9 mouse cellular contexts compared by ENCODE assay signal in the genomic region with DNA sequence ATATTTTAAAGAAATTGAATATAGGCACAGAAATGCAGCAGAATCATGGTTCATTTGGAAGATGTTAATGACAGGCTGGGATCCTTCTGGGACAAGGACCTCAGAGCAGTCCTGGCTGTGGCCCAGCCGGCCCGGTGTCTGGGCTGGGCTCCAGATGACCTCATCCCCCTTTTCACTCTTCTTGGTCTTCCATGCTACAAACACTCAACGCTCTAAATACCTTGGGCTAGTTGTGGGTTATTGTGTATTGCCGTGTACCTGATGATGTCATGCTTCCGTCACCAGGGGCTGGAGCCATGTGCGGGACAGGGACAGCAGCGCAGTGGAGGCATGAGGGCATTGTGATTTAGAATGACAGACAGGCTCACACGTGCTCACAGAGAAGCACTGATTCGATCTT. TPM values are rescaled to one million over a fixed set of nuclear protein-coding genes. Genes with fewer than 3 reads are reported as not detected.
DNase-seq lines count a peak whose midpoint lies in the region; TF ChIP-seq lines count a peak whose summit lies in the region.
"Had no signal": no experiment of that assay in that cellular context is flagged by ENCODE, and none has a peak within 500 bp of the region (broad histone marks: within the 10 kb centered on the region; RNA-seq: fewer than 3 reads in every experiment).

No protein-coding gene starts in this region.

- intact Hi-C loops in heart, postnatal 10 days (cut with DNase I): loop anchor here (2.0 to 5.0 kb wide), 2 partner anchors 86 to 138 kb away; partner anchors contain the start of gene Map4

- TF ChIP-seq POLR2A in thymus, adult 2 months (IDR thresholded peaks at IDR 0.05; ENCODE audit: control insufficient read depth, extremely low read depth, insufficient read depth, low read length, poor library complexity): no peak

- TF ChIP-seq CTCF in thymus, adult 2 months (IDR thresholded peaks at IDR 0.05; ENCODE audit: borderline replicate concordance, control insufficient read depth, extremely low read depth, insufficient read depth, low read length, poor library complexity): no peak

- H3K4me3 ChIP-seq in heart, embryonic 10.5 days: no peak overlapping the region
- no peak overlapping the region for H3K4me3 ChIP-seq in thymus, adult 2 months (ENCODE audit: control insufficient read depth, insufficient read depth, low read length)

- peaks cover 86% of the 10 kb centered on the region for H3K36me3 ChIP-seq in heart, embryonic 10.5 days
- peaks cover 74% of the 10 kb centered on the region for H3K36me3 ChIP-seq in thymus, adult 2 months (ENCODE audit: control insufficient read depth, insufficient read depth, low read length)

- no peaks in the 10 kb centered on the region for H3K27me3 ChIP-seq in heart, embryonic 10.5 days (ENCODE audit: insufficient read depth, poor library complexity, severe bottlenecking)
- H3K27me3 ChIP-seq in thymus, adult 2 months (ENCODE audit: control insufficient read depth, insufficient read depth, low read length): no peaks in the 10 kb centered on the region
- H3K27me3 ChIP-seq: CH12.LX had no signal

- H3K4me1 ChIP-seq in heart, embryonic 10.5 days: 0 out of 2 replicates have a peak, but pooled peaks cover 2% of the 10 kb centered on the region
- peaks cover 5% of the 10 kb centered on the region; the same call in 1 of the 2 replicates for H3K4me1 ChIP-seq in thymus, adult 2 months (replicated peaks; ENCODE audit: control insufficient read depth, insufficient read depth, low read length)

- H3K27ac ChIP-seq in heart, embryonic 10.5 days: no peak overlapping the region
- H3K27ac ChIP-seq in thymus, adult 2 months (ENCODE audit: control insufficient read depth, insufficient read depth, low read length): no peak overlapping the region

- DNase-seq in heart, adult 18-20 months: peak; percentile 80
- no peak for DNase-seq in heart, embryonic 10.5 days (ENCODE audit: low spot score)
- DNase-seq in MN1 (ENCODE audit: low spot score): peak; percentile 70
- DNase-seq in cerebellum, adult 8-10 months: peak; percentile 79
- DNase-seq in heart, postnatal 10 days: peak; percentile 87 to 89
- DNase-seq in urinary bladder, postnatal 4 days (ENCODE audit: low spot score in 2 of 2): no peak
- no peak for DNase-seq in thymus, adult 2 months
- DNase-seq in embryo, embryonic 10.5 days (ENCODE audit: low spot score): no peak

- no peaks in the 10 kb centered on the region for H3K9me3 ChIP-seq in heart, embryonic 10.5 days

- 76% methylated on average over 9 of the region's 9 CpGs for WGBS in heart, embryonic 10.5 days
- WGBS in thymus, adult 2 months: 95% methylated on average over 9 of the region's 9 CpGs

RNA-seq across cellular contexts. Expression of gene Smarcc1, which starts 47.1 kb away (rescaled TPM):
- 10 to 100 TPM; 22.9 to 25.5 TPM for total RNA-seq in heart, adult 18-20 months (2021)
- 105 and 119 TPM in 2 replicates for polyA plus RNA-seq in heart, embryonic 10.5 days (2016; fragmentation: Nextera tagmentation; extraction: Ambion mirVana)
- total RNA-seq in heart, postnatal 10 days (2021): 10 to 100 TPM; 42.1 to 47.5 TPM
- 43.8 and 62.1 TPM in 2 replicates for polyA plus RNA-seq in thymus, adult 2 months (2012; rRNA removed)

RNA-seq across cellular contexts. Expression of gene Dhx30, which starts 47.3 kb away (rescaled TPM):
- 10 to 100 TPM; 54.4 to 56.4 TPM for total RNA-seq in heart, adult 18-20 months (2021)
- 130 and 141 TPM in 2 replicates for polyA plus RNA-seq in heart, embryonic 10.5 days (2016; fragmentation: Nextera tagmentation; extraction: Ambion mirVana)
- total RNA-seq in heart, postnatal 10 days (2021): 10 to 100 TPM; 67.7 to 78.4 TPM
- polyA plus RNA-seq in thymus, adult 2 months (2012; rRNA removed): 159 and 162 TPM in 2 replicates

Comparison
In these comparisons a context has a peak if more than half of its experiments do, and no peak if none do; other contexts are left out.
1. DNase-seq: peak in heart, adult 18-20 months (2 of 2), MN1 (single experiment), cerebellum, adult 8-10 months (single experiment) and heart, postnatal 10 days (2 of 2); none in heart, embryonic 10.5 days (single experiment), urinary bladder, postnatal 4 days (0 of 2), thymus, adult 2 months (single experiment) and embryo, embryonic 10.5 days (single experiment).